11 mouse cellular contexts compared by ENCODE assay signal in genomic region chr17:58959905-58960304, GRCm38 (mm10). TPM values are rescaled to one million over a fixed set of nuclear protein-coding genes. Genes with fewer than 3 reads are reported as not detected.
A peak's percentile ranks its signal among the peaks of the same experiment; 100 is the strongest.
DNase-seq lines count a peak whose midpoint lies in the region; ATAC-seq and TF ChIP-seq lines count a peak whose summit lies in the region.
"Had no signal": no experiment of that assay in that cellular context is flagged by ENCODE, and none has a peak within 500 bp of the region (broad histone marks: within the 10 kb centered on the region; RNA-seq: fewer than 3 reads in every experiment).

No protein-coding gene starts in this region.

- no peak overlapping the region for H3K4me2 ChIP-seq in midbrain, postnatal 0 days (ENCODE audit: low read depth, low read length, poor library complexity, severe bottlenecking)
- H3K4me2 ChIP-seq in midbrain, embryonic 13.5 days (replicated peaks): no peak overlapping the region
- no peak overlapping the region for H3K4me2 ChIP-seq in liver, embryonic 12.5 days
- H3K4me2 ChIP-seq: heart, embryonic 13.5 days; midbrain, embryonic 12.5 days had no signal

- no peak overlapping the region for H3K4me3 ChIP-seq in midbrain, postnatal 0 days (ENCODE audit: low read depth, low read length)
- no peak overlapping the region for H3K4me3 ChIP-seq in midbrain, embryonic 13.5 days (replicated peaks)
- H3K4me3 ChIP-seq in liver, embryonic 12.5 days: no peak overlapping the region
- H3K4me3 ChIP-seq: heart, embryonic 13.5 days; midbrain, embryonic 12.5 days had no signal

- no peak for TF ChIP-seq POLR2A in brain, embryonic 14.5 days (IDR thresholded peaks at IDR 0.05; ENCODE audit: borderline replicate concordance, extremely low read depth, insufficient read depth, insufficient read length, poor library complexity, severe bottlenecking)

- no peak for ATAC-seq in midbrain, postnatal 0 days (ENCODE audit: low FRiP score)
- no peak for ATAC-seq in midbrain, embryonic 13.5 days
- peak; percentile 51; the same call in 1 of the 2 replicates for ATAC-seq in liver, embryonic 12.5 days

- H3K9ac ChIP-seq in midbrain, postnatal 0 days (replicated peaks; ENCODE audit: low read length, poor library complexity, severe bottlenecking): no peak overlapping the region
- H3K9ac ChIP-seq in midbrain, embryonic 13.5 days (replicated peaks): no peak overlapping the region
- H3K9ac ChIP-seq in liver, embryonic 12.5 days: no peak overlapping the region
- H3K9ac ChIP-seq: heart, embryonic 13.5 days; midbrain, embryonic 12.5 days had no signal

- no peaks in the 10 kb centered on the region for H3K27me3 ChIP-seq in midbrain, postnatal 0 days (ENCODE audit: insufficient read depth, low read length)
- H3K27me3 ChIP-seq in midbrain, embryonic 13.5 days: no peaks in the 10 kb centered on the region
- H3K27me3 ChIP-seq in liver, embryonic 12.5 days (replicated peaks): no peaks in the 10 kb centered on the region
- H3K27me3 ChIP-seq: heart, embryonic 13.5 days; midbrain, embryonic 12.5 days had no signal

- H3K27ac ChIP-seq in midbrain, postnatal 0 days (ENCODE audit: low read depth, low read length): no peak overlapping the region
- H3K27ac ChIP-seq in midbrain, embryonic 13.5 days: no peak overlapping the region
- H3K27ac ChIP-seq in liver, embryonic 12.5 days: no peak overlapping the region
- H3K27ac ChIP-seq: heart, embryonic 13.5 days; midbrain, embryonic 12.5 days had no signal

- TF ChIP-seq CTCF in midbrain, postnatal 0 days (IDR thresholded peaks at IDR 0.05): peak; percentile 30
- TF ChIP-seq CTCF in brain, embryonic 14.5 days (IDR thresholded peaks at IDR 0.05; ENCODE audit: borderline replicate concordance, extremely low read depth, insufficient read depth, insufficient read length): peak; percentile 31; the same call in 1 of the 2 replicates

- no peaks in the 10 kb centered on the region for H3K36me3 ChIP-seq in midbrain, postnatal 0 days (ENCODE audit: insufficient read depth, low read length)
- no peaks in the 10 kb centered on the region for H3K36me3 ChIP-seq in midbrain, embryonic 13.5 days
- no peaks in the 10 kb centered on the region for H3K36me3 ChIP-seq in liver, embryonic 12.5 days
- H3K36me3 ChIP-seq: heart, embryonic 13.5 days; midbrain, embryonic 12.5 days had no signal

- no peaks in the 10 kb centered on the region for H3K4me1 ChIP-seq in midbrain, postnatal 0 days (ENCODE audit: insufficient read depth, low read length)
- H3K4me1 ChIP-seq in midbrain, embryonic 13.5 days (replicated peaks): no peaks in the 10 kb centered on the region
- no peaks in the 10 kb centered on the region for H3K4me1 ChIP-seq in liver, embryonic 12.5 days
- H3K4me1 ChIP-seq: heart, embryonic 13.5 days; midbrain, embryonic 12.5 days had no signal

- DNase-seq in cerebellum, adult 18-20 months: peak; percentile 2
- no peak for DNase-seq in cerebellum, adult 8-10 months
- DNase-seq in midbrain, postnatal 0 days (ENCODE audit: low spot score): no peak
- peak; percentile 24 for DNase-seq in brain, embryonic 14.5 days (ENCODE audit: low read depth)
- DNase-seq in kidney, adult 9 months: peak; percentile 62
- DNase-seq in yolk sac, embryonic 10.5 days (ENCODE audit: low spot score): no peak

- WGBS in midbrain, postnatal 0 days: 36% methylated on average over 3 of the region's 3 CpGs
- WGBS in midbrain, embryonic 13.5 days: 30% methylated on average over 3 of the region's 3 CpGs
- 9% methylated on average over 3 of the region's 3 CpGs for WGBS in liver, embryonic 12.5 days (ENCODE audit: insufficient replicate concordance)

- no peaks in the 10 kb centered on the region for H3K9me3 ChIP-seq in midbrain, postnatal 0 days (ENCODE audit: low read length)
- no peaks in the 10 kb centered on the region for H3K9me3 ChIP-seq in midbrain, embryonic 13.5 days
- no peaks in the 10 kb centered on the region for H3K9me3 ChIP-seq in liver, embryonic 12.5 days (replicated peaks)
- H3K9me3 ChIP-seq: heart, embryonic 13.5 days; midbrain, embryonic 12.5 days had no signal

RNA-seq across cellular contexts. Expression of gene Pdzph1, which starts 31.3 kb away (rescaled TPM):
- total RNA-seq in midbrain, postnatal 0 days (2014; rRNA removed): 2.2 and 4.5 TPM in 2 replicates
- 6.4 and 6.6 TPM in 2 replicates for polyA plus RNA-seq in midbrain, postnatal 0 days (2015; fragmentation: Nextera tagmentation; extraction: Ambion mirVana)
- 11.4 and 13.6 TPM in 2 replicates for polyA plus RNA-seq in midbrain, embryonic 13.5 days (2015; fragmentation: Nextera tagmentation; extraction: Ambion mirVana)
- polyA plus RNA-seq in brain, embryonic 14.5 days (2012; rRNA removed): 3.1 and 5.0 TPM in 2 replicates
- 0.66 and 0.93 TPM in 2 replicates for polyA plus RNA-seq in liver, embryonic 12.5 days (2016; fragmentation: Nextera tagmentation; extraction: Ambion mirVana)
- polyA plus RNA-seq: C2C12; heart, embryonic 13.5 days had no signal

RNA-seq across cellular contexts. Expression of gene Nudt12, which starts 53.3 kb away (rescaled TPM):
- 2.8 and 4.5 TPM in 2 replicates for total RNA-seq in midbrain, postnatal 0 days (2014; rRNA removed)
- polyA plus RNA-seq in midbrain, postnatal 0 days (2015; fragmentation: Nextera tagmentation; extraction: Ambion mirVana): 2.6 and 3.7 TPM in 2 replicates
- polyA plus RNA-seq in midbrain, embryonic 13.5 days (2015; fragmentation: Nextera tagmentation; extraction: Ambion mirVana): 3.5 and 4.3 TPM in 2 replicates
- polyA plus RNA-seq in brain, embryonic 14.5 days (2012; rRNA removed): 2.4 and 3.8 TPM in 2 replicates
- 6.9 and 7.0 TPM in 2 replicates for polyA plus RNA-seq in liver, embryonic 12.5 days (2016; fragmentation: Nextera tagmentation; extraction: Ambion mirVana)

Comparison
In these comparisons a context has a peak if more than half of its experiments do, and no peak if none do; other contexts are left out.
1. DNase-seq: peak in cerebellum, adult 18-20 months (2 of 2), brain, embryonic 14.5 days (single experiment) and kidney, adult 9 months (single experiment); none in cerebellum, adult 8-10 months (single experiment), midbrain, postnatal 0 days (single experiment) and yolk sac, embryonic 10.5 days (single experiment).